Mouse (Mus musculus): ENCODE results near the gene Tas2r138.
A peak's percentile ranks its signal among the peaks of the same experiment; 100 is the strongest.
"Not testable (repeated sequence)": the region's sequence is repeated elsewhere in the genome, so short reads cannot be mapped to it uniquely, and the experiment has no call there.

The Tas2r138 gene

DNA sequence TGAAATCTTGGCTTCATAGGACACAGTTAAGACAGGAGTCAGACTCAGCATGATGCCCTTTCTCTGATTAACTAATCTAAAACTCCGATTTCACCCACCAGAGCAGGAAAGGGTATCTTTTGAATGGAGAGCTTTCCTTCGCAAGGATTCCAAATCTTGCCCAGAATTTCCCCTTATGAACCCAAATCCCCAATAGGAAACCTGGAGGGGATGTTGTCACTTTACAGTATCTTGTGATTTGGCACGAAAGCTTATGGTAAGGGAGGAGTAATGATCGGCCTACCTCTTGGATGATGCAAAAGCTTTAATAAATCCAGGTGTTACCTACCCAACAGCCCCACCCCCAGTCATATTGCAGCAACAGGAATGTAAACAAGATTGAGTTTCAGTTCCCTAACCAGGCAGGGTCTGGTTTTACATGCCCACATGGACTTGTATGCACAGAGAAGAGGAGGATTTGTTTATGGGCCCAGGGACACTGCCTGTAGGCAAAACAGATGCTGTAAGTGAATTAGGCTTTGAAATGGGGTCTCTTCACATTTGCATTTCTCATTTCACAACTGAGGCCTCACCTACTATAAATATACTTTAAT, at the start of gene Tas2r138:
Tas2r138 (minus strand) TSS at position 51 of the 593 bp plus-strand sequence.
- DNase-seq (ENCODE audit: low read depth): no peak

DNA sequence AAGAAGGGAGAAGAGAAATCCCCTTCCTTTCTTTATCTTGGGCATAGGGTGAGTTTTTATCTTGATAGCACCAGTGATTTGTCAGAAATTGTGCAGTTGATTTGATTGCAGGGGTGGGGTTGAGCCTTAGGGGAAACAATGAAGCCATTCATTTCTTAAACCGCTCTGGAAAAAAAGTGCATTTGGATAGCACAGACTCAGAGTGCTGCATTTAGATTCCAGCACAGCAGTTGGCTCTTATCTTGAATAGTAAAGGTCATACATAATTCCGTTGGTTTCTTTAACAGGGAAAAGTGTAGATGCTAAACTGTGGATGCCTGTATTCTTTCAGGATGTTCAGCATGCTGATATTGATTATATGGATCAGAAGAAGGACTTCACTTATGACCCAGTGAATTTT, 47.8 kb upstream of the Tas2r138 start:
- no peak for DNase-seq (ENCODE audit: low read depth)

DNA sequence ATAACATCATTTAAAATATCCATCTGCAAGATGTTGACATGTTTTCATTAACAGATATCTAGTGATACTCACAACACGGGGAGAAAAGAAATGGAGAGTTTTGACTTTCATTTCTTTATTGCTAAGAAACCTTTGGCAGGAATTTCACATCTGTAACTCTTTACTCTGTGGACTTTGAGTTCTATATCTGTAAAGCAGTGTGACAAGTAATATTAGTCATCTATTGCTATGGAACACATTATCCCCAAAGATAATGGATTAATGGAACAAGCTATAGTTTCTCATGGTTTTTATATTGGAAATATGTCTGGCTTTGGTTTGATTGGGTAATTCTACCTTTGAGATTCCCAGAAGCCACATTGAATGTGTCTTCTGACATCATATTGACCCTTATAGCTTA, 37.8 kb upstream of the Tas2r138 start:
- no peak for DNase-seq (ENCODE audit: low read depth)

DNA sequence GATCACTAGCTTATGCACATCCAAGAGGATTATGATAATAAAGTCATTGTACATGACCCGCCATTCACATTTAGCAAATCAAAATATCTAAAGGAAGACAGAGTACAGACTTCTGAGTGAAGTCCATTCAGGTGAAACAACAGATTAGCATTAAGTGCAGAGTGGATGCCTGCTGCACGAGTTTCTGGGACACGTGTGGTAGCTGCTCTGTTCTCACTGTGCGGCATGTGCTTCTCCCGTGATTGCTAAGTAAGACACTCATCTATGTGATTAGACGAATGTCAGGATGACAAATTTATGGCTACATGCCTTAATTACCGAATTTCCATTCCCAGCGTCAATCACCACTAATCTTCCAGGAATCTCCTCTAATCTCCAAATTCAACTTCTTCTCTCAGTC, 32.6 kb upstream of the Tas2r138 start:
- no peak for DNase-seq (ENCODE audit: low read depth)

DNA sequence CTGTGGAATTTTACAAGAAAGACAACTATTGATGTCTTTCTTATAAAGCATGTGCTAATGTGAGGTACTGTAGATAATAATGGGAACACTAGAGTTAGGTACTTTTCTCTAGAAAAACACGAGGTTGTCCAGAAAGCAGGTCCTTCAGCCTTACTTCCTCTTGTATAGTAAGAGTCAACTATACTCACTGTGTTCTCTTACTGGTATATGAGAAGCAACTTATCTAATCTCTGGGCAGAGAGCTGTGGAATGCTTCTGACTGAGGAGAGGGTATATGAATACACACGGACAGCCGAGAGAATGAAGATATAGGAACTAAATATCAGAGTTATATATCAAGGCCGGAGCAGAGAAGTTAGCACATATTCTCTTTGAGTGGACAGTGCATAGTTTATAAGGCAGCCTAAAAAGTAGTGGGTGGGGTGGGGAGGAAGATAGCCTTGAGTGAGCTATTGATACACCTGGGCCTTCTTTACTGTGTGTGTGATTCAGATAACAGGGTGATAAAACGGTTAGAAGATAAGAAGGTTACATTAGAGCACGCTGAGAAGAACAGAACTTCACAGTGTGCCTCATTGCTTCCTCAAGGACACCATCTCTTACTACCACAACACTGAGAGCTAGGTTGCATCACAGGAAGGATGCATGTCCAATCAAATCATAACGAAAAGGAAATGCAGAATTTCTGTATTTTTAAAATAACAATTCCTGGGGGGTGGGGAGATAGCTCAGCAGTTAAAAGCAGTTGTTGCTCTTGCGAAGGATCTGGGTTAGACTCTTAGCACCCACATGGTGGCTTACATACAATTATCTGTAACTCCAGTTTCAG, 27.8 kb upstream of the Tas2r138 start:
- DNase-seq (ENCODE audit: low read depth): no peak

DNA sequence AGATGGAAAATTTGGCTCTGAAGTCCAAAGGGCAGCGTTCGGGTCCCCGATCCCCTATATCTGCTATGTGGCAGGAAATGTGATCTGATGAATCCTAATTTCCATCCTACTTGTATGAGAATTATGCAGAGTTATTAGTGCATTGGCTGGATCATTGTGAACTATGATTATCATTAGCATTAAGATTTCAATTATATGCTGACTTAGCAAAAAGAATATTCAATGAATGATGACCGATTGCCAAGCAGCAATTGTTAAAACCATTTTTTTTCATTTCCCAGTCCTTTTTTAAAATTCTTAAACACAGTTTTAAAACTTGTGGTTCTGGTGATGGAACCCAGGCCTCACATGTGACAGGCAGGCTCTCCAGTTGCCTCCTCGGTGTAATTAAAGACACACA, 24.6 kb upstream of the Tas2r138 start:
- DNase-seq (ENCODE audit: low read depth): no peak

DNA sequence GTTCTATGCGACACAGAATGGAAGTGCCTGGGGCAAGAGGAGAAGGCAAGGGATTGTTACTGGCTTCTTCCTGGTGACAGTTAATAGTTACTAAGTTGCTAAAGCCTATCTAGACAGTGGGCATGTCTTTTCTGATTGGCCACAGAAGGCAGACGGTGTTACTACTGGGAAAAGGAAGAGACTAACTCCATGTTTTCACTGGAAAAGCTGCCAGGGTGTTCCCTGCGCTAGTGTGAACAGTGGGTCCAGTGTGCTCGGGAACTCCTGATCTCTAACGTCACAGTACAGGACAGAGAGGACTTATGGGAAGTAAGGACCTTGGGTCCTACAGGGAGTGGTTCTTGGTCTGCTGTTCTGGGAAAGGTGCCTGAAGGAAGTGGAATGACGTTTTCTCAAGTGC, 22.4 kb upstream of the Tas2r138 start:
- DNase-seq (ENCODE audit: low read depth): no peak

DNA sequence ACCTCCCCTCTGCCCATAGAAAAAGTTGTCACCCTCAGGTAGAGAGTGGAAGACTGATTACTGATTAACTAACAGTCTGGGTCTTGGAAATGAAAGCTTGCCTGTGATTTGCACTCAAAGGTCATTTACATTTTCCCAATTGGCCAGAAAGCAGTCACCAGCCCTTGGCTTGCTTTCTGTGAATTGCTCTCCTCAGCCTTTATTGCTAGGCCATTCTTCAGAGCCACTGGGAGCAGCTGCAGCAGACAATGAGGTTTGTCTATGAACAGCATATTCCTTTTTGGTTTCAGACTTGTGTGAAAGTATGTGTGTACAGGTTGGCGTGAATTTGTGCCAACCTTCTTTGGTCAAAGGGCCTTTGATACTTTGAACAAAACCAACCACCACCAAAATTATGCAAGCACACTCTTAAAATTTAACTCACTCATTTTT, 21.5 kb upstream of the Tas2r138 start:
- no peak for DNase-seq (ENCODE audit: low read depth)

DNA sequence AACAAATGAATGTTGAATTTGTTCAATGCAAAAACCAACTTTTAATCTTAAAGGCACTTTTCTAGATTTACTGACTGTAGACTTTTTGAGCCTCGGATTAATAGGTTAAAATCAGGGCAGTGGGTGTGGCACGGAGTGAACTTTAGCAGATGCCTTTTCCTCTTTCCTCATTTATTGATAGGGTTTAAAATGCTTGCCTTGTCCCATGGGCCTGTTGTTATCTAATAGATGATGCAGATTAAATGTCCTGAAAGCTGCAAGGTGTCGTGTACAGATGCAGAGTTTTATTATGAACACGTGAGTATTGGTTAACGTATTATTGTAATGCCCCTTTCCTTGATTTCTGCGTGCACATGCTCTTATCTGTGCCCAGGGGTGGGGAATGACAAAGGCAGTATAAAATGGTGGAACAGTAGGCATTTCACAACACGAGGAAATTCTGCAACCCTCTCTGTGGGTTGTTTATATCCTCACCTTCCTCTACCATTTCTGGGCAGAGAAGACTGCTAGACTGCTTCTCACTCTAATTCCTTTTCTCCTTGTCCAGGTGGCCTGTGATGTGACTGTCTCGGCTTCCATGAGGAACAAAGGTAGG, 15.4 kb upstream of the Tas2r138 start, which contains the start of gene Mgam:
Mgam (plus strand) TSS at position 426 of the 595 bp plus-strand sequence.
- no peak for DNase-seq (ENCODE audit: low read depth)

DNA sequence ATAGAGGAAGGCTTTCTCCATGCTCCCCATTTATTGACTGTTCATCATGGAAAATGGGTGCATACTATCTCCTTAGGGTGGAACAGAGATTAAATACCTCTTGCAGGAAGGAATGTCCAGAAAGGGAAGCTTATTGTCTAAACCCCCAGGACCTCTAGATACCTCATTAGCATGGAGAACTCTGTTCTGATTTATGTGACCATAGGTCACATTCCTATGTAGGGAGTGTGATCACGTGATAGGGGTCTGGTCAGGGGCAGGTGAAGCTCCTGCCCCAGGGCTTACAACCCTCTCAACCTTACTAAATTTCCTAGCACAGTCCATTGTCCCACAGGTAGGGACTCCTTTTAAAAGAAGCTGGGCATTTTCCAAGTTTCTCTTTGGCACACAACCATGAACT, 13.0 kb upstream of the Tas2r138 start:
- no peak for DNase-seq (ENCODE audit: low read depth)

DNA sequence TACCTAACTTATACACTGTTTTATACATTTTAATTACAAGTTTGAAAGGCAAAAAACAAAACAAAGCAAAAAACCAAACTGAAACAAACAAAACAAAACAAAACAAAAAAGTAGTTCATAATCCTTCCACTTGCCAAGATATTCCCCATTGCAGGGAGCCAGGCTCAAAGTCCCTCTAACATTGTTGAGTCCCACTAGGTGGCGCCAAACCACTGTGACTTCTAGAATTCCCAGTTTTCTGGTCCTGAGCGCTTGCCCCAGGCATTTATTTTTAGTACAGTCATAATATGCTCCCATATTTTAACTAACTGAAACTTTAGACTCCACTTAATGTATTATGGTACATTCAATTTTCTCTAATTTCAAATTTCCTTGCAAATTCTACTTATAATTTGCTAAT, 4.9 kb upstream of the Tas2r138 start:
- DNase-seq (ENCODE audit: low read depth): peak; percentile 29

DNA sequence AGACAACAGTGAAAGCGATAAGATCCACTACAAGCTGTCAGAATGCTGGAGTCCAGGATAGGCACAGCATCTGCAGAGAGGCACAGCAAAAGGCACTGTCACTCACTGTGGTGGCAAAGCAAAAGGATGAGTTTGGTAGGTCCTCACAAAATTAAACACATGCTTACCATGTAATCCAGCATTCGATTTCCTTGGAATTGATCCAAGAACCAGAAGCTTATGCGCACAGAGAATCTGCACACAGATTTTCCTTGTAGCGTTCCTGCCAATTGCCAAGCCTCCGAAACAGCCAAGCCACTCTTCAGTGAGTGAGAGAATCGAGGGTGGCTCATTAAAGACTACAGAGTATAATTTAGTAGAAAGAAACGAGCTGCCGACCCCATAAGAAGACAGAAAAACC, 2.9 kb downstream of the Tas2r138 start:
- no peak for DNase-seq (ENCODE audit: low read depth)

DNA sequence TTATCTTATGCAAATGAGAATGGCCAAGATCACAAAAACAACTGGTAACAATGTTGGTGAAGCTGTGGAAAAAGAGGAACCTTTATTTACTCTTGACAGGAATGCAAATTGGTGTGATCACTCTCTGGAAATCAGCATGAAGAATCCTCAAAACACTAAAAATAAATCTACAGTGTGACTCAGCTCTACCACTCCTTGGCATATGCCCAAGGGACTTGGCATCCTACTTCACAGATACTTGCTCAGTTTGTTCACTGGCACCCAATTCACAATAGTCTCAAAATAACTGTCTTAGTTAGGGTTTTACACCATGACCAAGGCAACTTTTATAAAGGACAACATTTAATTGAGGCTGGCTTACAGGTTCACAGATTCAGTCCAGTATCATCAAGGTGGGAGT, 5.7 kb downstream of the Tas2r138 start:
- no peak for DNase-seq (ENCODE audit: low read depth)

DNA sequence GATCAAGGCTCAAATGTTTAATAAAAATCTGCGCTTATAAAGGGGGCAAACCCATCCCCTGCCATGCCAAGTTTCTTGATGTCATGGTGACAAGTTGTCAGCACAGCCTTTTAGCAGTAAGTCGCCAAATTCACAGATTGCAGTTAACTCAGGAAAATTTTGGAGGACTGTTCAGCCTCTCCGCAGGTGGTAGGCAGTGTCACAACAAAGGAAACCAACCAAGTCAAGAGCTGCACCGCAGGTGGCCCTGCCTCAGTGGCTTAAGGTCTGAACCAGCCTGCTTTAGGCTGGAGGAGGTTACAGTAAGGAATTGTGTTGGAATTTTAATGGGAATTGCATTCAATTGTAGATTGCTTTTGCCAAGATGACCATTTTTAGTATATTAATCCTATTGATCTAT, 14.6 kb downstream of the Tas2r138 start:
- DNase-seq (ENCODE audit: low read depth): not testable (repeated sequence)

DNA sequence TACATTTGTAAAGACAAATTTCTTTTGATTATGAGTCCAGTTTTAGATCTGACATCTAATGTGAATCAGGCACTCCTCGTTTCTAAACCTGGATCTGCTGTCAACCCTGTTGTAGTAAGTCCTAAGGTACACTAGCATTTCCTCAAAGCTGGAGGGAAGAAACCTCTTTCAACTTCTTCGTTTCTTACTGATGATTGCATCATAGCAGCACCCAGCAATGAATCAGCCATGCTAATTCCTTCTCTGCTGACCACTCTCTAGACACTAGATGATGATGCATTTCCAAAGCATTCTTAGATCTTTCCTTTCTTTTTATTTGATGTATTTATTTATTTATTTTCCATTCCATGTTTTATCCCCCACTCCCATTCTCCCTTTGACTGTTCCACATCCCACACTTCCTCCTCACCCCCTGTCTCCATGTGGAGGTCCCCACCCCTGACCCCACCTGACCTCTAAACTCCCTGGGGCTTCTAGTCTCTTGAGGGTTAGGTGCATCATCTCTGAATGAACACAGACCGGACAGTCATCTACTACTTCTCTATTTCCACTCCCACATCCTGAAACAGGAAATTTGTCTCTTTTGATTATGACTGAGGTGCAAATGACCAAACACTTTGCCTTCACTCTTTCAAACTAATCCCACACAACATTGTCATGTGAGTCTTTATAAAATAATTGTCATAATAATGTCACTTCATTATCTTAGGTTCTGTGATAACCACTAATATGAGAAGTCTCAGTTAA, 18.1 kb downstream of the Tas2r138 start:
- no peak for DNase-seq (ENCODE audit: low read depth)

DNA sequence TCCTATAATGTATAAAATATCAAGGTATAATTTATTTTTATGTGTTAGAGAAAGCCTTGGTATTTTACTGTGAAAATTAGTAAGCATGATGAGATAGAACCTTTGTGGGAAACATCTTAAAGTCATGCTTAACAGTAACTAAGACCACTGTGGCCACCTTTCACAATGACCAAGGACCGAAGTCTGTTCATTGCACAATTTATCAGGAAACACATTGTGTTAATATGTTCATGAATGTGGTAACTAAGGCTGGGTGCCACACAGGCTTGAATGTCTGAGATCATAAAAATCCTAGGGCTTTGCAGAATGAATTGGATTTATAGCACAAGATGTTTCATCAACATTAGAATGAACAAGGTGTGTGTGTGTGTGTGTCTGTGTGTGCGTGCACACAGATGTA, 24.8 kb downstream of the Tas2r138 start:
- no peak for DNase-seq (ENCODE audit: low read depth)

DNA sequence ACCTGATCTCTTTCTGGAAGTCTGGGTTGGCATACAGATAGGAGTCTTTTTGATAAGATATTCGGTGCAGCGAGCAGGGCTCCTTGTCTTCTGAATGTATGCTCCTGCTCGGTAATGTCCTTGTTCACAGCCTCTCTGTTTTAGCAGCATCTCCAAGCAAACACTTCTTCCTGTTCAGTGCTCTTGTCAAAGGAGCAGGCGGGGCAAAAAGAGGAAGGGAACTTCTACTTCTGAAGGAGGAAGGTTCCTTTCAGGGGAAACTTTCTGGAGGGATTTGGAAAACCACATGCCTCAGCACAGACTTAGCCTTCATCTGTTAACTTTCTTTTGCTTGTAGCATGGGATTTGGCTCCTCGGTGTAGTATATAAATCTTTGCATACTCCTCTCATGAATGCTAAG, 27.5 kb downstream of the Tas2r138 start, which contains the start of gene Clec5a:
Clec5a (minus strand) TSS at position 177 of the 400 bp plus-strand sequence.
- no peak for DNase-seq (ENCODE audit: low read depth)

DNA sequence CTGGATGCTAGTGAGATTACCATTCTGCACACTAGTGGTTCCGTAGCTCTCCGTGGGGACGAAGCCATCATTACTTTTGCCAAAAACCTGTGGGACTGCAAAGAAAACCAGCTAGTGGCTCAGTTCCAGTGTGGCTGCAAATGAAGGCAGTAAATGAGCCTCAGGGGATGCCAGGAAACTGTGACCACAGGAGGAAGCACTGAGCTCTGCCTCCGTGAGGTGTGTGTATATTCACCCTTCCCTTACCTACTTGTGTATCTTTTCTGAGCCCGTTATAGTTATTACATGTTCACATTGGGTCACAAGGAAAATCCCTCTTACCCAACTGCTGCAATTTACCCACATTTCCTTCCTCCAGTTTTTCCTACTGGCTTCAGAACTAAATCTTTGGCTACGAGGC, 28.8 kb downstream of the Tas2r138 start:
- no peak for DNase-seq (ENCODE audit: low read depth)

DNA sequence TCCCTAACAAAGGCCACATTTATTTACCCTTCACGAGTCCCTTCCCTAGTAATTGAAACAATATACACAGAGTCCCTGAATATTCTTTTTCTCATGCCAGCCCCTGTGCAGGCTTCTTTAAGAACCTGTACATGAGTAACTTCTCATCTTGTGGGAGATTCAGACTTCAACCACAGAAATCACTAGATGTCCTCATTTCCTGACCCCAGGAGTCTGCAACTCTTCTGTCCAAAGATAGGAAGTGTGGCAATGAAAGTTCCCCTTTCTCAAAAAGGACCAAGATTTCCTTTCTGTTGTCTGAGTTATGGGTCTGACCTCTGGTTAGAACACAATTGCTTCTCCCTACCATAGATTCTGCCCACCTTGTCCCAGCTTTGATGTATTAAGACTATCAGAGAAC, 36.8 kb downstream of the Tas2r138 start:
- DNase-seq (ENCODE audit: low read depth): no peak

DNA sequence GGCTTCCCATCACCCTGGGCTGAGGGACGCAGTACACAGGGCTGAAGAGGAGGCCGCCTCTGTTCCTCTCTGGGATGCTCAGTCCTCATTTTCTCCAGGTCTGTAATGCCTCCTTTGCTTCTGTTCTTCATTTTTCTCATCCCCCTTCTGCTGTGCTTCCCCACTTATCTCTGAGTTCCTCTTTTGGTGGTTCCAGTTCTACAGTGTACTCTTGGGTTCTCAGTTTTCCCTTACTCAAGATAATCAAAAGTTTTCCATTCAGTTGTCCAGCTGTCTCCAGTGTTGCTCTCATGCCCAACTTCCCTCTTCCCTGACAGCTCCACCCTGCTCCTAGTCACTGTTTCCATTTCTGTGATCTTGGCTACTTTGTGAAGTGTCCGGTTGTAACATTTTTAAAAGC, 39.5 kb downstream of the Tas2r138 start:
- DNase-seq (ENCODE audit: low read depth): no peak

DNA sequence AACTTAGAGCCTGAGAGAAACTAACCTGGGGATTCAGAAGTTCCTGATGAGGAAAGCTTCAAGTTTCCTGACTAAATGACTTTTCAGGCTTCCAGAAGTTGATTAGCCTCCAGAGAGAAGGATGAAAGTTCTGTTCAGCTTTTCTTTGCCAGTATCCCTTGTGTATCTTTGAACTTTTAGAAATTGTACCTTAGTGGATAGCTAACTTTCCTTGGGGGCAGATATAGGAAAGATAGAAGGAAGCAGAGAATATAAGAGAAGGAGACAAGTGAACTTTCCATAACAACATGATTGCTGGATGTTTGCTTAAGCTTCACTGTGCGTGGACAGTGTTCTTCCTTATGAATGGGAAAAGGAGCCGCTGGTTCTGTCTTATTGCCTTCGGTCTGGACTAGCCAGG, 43.9 kb downstream of the Tas2r138 start, which contains the start of gene Olfr460:
Olfr460 (plus strand) TSS at position 301 of the 400 bp plus-strand sequence.
- DNase-seq (ENCODE audit: low read depth): no peak
